Mouse (Mus musculus) kidney, postnatal 10 days (tissue): ENCODE measurements around the gene Hmgb3.
"Not testable (repeated sequence)": the region's sequence is repeated elsewhere in the genome, so short reads cannot be mapped to it uniquely, and the experiment has no call there.

Experiments used
- DNase-seq: peaks from one replicate; pipeline ENCODE4 v3.0.0; 2021; ENCODE audit warnings: mixed read lengths

Gene Hmgb3

DNA sequence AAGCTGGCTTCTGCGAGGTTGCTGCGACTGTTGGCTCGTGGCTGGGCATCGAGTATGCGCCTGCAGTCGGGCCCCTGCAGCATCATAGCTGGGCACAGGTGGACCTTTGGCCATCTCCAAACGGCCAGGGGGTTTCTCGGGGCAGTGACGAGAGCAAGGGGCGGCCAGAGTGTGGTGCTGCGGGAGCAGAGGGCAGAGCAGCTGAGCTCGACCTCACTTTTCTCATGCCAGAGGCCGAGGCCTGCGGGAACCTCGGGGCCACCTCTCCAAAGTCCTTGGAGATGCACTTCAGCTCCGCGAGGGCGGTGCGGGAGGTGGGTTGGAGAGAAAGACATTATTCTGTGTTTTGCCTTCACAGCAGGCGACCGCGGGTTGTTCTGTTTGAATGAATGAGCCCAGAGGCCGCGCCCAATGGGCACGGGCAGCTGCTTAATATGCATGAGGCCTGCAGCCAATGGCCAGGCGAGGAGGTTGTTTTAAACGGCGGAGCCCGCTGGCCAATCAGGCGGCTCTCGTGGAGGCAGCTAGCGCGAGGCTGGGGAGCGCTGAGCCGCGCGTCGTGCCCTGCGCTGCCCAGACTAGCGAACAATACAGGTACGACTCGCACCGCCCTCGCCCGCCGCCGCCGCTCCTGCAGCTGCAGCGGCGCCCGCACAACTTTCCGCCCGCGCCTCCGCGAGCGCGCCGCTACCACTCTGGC, at the start of gene Hmgb3:
Gene Hmgb3 (plus strand): TSS at position 504 of the 700 bp plus-strand sequence.
- DNase-seq = peak; percentile 89

DNA sequence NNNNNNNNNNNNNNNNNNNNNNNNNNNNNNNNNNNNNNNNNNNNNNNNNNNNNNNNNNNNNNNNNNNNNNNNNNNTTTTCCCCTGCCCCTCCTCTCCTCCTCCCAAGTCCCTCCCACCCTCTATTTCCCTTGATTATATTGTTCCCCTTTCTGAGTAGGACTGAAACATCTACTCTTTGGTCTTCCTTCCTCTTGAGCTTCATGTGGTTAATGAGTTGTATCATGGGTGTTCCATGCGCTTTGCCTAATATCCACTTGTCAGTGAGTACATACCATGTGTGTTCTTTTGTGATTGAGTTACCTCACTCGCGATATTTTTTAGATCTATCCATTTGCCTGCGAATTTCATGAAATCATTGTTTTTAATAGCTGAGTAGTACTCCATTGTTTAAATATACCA, 49.1 kb upstream of the Hmgb3 start:
- DNase-seq = not testable (repeated sequence)

DNA sequence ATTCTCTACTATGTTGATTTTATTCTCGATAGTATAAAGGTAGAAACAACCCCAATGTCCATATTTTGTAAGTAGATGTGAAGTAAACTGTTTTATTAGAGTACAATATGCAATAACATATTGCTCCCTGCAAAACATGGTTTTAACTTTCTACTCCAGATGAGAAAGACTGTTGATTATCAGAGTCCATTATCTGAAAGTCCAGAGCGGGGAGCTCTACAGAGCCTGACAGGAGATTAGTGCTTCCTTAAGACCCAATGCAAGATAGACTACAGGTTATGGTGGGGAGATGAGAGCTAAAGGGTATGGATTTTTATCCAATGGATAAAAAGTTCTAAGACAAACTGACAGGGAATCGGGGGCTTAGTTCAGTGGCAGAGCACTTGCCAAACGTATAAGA, 36.5 kb upstream of the Hmgb3 start:
- no peak for DNase-seq

DNA sequence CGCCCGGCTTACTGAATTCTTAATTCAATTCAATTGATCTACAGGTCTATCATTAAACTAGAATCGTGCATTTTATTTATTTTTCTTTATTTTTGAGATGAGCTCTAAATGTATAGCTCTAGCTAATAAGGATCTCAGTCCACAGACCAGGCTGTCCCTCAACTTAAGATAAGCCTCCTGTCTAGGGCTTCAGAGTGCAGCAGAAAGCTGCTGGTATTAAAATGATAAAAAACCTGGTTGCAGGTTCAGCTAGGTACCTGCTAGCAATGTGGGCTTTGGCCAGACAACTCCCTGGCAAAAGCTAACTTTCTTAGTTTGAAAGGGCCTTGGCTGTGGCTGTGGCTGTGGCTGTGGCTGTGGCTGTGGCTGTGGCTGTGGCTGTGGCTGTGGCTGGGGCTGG, 32.8 kb upstream of the Hmgb3 start:
- DNase-seq = no peak

DNA sequence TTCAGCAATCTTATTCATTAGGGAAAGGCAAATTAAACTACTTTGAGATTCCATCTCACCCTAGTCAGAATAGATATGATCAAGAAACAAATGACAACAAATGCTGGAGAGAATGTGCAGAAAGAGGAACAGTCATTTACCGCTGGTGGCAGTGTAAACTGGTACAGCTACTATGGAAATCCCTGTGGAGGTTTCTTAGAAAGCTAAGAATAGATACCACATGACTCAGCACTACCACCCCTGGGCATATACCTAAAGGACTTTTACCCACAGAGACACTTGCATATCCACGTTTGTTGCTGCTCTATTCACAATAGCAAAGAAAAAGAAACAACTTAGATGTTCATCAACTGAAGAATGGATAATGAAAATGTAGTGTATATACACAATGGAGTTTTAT, 31.4 kb upstream of the Hmgb3 start:
- DNase-seq = no peak

DNA sequence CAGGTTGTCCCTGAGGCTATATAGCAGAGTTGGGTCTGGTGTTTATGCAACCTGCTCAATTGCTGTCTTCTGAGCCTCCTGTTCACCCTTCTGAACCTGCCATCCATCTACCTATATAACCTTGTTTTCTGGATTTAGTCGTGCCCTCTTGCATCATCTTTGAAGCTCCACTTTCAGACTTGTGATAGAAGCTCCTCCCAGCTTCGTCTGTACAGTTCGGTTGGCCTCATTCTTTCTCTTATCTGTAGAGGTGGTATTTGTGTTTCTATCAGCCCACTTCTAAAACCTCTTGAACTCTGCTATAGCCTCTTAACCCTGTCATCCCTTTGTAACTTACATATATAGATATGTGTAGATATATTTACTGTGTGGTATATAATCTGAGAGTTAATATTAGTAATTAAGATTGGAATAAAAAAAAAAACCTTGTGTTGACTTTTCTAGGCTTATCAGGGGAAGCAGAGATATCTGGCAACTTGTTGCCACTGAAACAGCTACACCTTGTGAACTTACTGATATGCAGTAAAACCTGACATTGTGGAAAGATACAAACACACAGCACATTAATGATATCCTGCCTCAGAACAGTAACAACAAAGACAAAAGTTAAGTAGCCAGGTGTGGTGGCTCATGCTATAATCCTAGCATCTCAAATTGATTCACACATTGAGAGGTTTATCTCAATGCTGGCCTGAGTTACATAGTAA, 30.0 kb upstream of the Hmgb3 start:
- no peak for DNase-seq

DNA sequence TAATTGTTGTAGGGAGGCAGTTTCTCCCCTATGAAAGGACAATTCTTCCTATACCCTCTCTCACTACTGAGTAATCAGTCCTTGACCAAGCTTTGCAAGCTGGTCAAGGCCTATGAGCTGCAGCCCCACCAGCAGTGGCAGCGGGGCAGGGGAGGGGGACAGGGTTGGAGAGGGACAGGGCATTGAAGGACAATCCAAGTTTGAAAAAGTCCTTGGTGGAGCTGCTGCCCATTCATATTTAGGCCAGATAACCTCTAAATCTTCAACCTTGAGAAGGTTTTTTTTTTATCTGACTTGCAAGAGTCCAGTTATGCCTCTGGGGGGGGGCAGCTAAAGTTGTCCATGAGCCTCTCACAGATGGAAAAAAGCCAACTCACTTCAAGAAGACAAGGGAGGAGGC, 28.3 kb upstream of the Hmgb3 start:
- DNase-seq = no peak

DNA sequence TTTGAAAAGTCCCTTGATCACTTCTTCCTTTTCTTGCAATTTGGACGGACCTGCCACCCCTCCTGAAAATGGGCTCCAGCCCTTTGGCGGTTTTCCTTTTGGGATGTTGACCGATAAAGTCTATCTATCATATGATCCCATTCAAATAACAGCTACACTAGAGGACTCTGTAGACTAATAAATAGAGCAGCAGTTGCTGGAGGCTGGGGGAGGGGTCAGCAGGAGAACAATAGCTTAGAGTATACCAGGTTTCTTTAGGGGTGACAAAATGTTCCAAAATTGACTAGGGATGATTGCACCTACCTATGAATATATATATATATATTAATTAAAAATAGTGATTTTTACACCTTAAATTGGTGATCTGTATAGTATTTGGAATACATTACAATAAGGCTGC, 27.6 kb upstream of the Hmgb3 start:
- DNase-seq = no peak

DNA sequence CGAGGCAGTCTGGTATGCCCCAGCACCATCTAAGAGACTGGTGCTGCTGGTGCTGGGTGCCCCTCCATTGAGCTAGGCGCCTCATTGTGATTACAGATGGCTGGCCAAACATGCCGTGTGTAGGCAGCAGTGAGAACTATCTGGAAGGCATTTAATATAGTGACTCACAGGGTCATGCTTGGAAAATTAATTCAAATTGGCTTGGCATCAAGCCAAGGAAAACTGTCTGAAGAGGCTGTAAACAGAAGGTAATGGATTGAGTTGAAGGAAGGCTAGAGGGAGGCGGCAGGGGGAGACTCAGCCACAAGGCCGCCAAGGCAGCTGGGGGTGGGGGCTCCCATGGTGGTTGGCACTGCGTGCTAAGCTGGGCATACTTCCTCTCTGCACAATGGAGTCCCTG, 27.1 kb upstream of the Hmgb3 start:
- peak; percentile 21 for DNase-seq

DNA sequence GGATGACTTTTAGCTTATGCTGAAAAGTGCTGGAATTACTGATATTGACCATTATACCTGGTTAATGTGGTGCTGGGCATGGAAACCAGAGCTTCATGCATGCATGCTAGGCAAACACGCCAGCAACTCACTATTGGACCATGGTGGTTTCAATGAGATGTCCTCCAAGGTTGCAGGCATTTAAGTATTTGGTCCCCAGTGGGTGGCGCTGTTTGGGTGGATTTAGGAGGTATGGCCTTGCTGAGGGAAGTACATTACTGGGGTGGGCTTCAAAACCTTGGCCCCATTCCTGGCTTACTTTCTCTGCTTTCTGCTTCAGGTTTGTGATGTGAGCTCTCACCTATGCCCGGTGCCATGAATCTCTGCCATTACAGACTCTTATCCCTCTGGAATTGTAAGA, 23.1 kb upstream of the Hmgb3 start:
- DNase-seq = peak; percentile 13

DNA sequence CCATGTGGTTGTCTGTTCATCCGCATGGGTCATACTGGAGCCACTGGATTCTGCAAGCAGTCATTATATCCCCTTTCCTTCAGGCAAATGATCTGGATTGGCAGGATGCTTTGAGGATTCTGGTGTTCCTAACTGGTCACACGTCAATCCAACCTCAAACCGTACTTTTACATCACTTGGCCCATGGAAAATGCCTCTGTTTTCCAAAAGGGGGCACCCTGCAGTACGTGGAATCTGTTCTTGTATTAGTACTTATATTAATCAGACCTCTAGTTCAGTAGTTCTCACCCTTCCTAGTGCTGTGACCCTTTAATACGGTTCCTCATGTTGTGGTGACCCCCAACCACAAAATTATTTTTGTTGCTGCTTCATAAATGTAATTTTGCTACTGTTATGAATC, 21.6 kb upstream of the Hmgb3 start:
- no peak for DNase-seq

DNA sequence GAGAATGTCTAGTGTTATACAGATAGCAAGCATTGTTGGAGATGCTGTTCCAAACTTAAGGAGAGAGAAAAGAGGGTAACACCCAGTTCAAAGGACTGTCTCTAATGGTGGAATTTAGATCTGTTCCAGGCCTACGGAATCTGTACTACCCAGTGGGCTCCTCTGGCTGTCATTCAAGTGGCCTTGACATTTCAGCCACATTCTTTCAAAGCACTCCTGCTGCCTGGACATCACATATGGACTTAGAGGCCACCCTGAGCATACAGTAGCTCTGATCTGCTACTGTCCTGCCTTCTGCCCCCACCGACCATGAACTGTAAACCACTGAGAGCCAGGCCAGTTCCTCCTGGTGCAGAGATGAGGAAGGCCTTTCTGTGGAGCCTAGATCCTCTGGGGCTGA, 17.9 kb upstream of the Hmgb3 start:
- no peak for DNase-seq

DNA sequence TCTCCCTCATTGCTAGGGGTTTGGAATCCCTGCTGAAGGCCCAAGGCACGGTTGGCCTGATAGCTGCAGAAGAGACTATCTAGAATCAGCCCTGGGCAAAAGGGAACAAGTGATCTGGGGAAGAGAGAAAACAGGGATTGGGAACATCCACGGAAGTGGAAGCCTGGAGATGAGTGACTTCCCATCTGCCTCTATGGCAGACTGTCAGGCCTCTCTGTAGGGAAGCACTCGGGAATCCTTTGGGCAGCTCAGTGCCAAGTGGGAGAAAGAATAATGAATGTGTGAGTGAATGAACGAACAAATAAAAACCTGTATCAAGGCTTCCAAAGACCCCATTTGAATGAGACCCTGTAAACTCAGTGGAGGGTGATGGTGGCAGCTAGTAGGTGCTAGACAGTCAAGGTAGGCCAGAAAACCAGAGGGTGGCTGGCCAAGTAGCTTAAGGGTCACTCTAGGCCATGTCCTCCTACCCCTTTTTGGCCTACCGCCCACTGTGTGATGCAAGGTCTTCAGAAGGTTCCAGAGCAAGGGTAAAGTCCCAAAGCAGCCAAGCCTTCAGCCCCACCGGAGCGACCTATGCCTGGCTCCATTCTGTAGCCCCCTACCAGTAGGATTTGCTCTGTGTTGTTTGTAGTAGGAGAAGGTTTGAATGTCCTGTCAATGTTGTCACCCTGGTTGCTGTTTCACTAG, 14.8 kb upstream of the Hmgb3 start:
- DNase-seq = peak; percentile 31

DNA sequence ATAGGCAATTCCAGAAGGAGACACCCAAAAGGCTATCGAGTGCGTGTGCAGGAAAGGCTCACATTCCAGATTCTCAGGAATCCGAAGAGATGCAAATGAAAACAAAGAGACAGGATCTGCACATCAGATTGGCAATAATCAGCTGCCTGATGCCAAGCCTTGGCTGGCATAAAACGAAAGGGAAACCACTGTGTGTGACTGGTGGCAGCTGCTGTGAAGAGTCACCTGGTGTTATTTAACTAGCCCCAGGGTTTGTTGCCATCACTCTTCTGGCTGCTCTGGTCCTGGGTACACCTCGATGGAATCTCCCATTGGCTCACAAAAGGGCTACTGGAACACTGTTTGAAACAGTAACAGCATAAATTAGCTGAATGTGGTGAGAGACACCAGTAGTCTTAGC, 11.0 kb upstream of the Hmgb3 start:
- no peak for DNase-seq

DNA sequence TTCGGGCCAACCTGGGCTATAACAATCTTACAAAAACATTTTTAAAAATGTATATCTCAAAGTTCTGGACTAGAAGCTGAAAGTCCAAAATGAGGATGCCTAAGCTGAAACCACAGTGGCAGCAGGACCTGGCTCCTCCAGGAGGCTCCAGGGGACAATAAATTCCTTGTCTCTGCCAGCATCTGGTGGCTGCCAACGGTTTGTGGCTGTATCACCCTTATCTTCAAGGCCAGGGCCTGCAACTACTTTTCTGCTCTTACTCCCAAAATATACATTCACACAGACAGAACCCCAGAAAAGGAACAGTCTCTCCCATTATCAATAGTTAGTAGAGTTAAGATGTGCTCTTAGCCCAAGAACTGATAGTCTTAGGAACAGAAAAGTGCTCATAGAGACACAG, 10.6 kb upstream of the Hmgb3 start:
- no peak for DNase-seq

DNA sequence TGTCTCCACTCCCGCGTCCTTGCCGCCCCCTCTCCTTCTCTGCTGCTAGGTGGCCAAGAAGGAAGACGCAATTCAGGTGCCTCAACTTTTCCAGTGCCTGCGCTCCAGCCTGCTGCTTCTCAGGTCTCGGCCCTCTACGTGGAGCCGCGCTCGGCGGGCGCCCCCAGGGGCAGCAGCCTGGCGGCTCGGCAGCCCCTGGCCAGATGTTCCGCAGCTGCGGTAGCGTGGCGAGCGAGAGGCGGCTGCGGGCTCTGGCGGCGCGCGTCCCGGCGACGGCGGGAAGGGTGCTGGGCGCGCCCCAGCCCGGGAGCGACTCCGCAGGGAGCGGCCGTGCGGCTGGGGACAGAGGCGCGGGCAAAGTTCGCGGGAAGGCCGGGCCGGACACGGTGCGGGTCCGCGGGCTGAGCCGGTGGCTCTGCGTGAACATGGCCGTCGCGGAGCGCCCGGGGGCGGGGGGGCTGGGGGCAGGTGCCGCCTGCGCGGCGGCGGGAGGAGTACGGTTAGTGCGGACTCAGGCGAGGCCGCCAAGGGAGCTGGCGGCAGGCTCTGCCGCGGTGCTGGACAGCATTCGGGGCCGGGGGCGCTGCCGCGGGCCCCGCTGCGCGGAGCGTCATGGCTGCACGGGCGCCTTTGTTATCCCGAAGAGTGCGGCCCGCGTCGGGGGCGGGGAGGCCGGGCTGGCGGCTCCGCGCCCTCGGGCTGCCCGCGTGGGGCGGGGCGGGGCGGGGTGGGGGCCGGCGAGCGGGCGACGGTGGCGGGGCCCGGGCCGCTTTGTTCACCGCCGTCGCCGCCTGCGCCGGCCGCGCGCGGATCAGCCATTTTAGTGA, 610 bp downstream of the Hmgb3 start:
- peak; percentile 47 for DNase-seq

DNA sequence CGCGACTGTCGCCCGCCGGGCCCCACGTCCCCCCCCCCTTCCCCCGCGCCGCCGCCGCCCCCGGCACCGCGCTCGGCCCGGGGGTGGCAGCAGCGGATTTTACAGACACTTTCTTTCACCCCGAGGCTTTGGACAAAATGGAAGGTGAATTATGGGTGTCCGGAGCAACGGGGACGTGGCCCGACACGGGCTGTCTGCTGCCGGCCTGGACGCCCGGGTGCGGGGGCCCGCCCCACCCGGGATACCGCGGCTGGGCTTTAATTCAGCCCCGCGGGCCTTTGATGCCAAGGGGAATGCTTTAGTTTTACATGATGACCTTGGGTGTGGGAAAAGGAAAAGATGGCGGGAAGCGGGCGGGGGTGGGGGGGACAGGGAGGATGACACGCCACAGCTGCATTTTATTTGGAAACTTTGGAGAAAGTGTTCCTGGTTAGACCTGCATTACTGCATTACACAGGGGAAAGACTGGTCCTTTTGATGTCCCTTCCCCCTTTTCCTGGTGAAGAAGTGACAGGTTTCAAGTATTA, 1.3 kb downstream of the Hmgb3 start:
- peak; percentile 15 for DNase-seq

DNA sequence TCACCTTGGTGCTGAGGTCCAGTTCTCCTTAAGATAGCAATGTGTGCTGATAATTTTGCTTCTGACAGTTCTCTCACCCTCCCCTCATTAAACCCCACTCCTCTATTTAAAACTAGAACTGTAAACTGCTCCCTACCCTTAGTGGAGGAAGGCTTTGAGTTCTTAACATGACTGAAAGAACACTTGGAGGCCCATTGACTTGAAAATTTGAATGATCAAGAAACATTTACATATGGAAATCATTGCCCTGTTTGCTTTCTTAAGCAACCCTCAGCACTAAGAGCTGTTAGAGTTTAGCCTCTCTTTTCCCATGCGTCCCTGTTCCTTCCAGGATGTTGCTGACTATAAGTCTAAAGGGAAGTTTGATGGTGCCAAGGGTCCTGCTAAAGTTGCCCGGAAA, 3.6 kb downstream of the Hmgb3 start:
- DNase-seq = no peak

DNA sequence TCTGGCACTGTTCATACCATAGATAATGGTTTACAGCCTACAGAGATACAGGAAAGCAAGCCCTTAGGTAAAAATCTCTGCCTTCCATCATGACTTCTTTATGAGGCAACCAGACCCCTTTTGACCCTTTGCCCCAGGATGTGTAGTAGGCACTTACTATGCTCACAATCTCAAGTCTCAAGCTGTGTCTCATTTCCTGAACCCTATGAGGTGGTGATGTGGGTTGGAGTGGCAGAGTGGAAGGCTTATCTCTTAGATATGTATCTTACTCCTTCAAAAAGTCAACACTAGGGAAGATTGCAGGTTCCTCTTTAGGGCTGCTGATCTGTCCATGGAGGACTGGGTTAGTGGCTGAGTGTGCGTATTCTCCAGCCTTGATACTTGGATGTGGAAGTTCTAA, 5.1 kb downstream of the Hmgb3 start:
- DNase-seq = no peak

DNA sequence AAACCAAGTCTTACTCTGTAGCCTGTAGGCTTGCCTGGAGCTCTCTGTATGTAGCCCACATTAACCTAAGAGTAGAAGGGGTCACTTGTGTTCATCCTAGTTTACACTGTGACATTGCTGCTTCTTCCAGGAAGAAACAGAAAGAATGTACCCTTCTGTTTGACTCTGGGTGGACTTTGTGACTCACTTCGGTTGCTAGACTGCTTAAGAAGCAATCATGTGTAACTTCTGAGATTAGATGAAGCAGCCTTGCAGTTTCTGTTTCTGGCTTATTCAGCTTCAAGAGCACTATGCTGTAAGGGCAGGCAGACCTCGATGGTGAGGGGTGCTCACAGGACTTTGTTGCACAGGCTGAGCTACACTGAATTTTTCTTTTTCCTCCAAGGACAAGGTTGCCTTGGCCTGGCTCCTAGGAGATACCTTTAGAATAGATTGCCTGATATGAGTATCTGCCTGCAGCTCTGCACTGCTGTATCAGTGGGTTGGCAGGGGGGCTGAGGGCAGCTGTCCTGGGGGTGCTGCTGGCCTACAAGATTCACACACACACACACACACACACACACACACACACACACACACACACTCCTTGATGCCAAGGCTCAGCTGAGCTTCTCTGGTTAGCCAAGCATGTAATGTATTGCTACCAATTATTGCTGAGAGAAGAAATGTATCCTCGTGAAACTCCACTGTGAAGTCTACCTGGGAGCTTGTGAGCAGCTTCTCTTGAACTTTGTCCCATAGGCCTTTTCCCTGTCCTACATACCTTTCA, 17.6 kb downstream of the Hmgb3 start:
- peak; percentile 11 for DNase-seq

DNA sequence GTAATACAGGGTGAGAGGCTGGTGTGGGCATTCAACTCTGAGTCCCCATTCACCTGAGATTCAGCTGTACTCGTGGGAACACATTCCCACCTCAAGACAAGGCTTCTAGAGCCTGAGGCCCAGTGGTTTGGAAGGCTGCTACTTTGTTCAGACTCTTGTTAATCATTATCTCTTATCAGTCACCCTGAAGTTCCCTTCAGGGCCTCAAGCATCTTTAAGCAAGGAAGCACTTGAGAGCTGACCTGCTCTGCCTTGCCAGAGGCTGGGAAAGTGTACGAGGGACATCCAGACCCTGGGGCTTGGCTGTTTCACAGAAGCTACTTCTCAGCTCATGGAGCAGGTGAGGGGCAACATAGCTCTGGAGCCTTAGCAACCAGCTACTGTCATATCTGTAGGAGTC, 19.8 kb downstream of the Hmgb3 start:
- no peak for DNase-seq

DNA sequence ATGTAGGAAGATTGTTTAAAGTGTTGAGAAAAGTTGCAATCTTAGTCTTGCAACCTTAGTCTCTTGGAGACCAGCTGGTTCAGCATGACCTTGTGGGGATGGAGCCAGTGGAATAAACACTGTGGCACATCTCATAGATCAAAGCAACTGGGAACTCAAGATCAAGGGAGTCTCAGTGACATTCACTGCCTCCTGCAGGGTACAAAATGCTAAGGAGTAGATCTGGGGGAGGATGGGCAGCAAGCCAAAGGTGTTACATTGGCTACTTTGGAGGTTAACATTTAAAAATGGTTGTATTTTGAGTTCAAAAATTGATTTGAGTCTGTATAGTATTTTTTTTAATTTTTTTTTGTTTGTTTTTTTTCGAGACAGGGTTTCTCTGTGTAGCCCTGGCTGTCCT, 33.5 kb downstream of the Hmgb3 start:
- no peak for DNase-seq
